Comparison of ENCODE assay signal across 13 mouse cellular contexts in the genomic region with DNA sequence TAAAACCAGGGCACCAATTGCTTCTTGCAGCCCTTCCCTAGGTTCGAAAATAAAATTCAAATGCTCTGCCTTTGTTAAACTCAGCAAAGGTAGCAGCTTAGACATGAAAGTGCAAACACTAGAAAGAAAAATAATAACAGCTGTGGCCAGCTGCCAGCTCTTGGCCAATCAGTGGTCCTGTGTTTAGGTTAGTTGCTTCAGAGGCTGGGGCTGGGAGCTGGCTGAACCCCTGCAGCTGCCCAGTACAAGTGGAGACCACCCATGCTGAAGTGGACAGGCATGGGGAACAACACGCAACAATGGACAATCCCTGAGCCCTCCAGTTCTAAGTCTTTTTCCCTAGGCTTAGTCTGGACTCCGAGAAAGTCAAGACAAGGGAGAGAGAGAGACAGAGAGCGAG.
DNase-seq lines count a peak whose midpoint lies in the region; ATAC-seq and TF ChIP-seq lines count a peak whose summit lies in the region.
"Had no signal": no experiment of that assay in that cellular context is flagged by ENCODE, and none has a peak within 500 bp of the region (broad histone marks: within the 10 kb centered on the region; RNA-seq: fewer than 3 reads in every experiment).

No protein-coding gene starts in this region.

- no peaks in the 10 kb centered on the region for H3K4me1 ChIP-seq in kidney, adult 2 months (ENCODE audit: control insufficient read depth, insufficient read depth, low read length)
- H3K4me1 ChIP-seq in embryonic facial prominence, embryonic 11.5 days (ENCODE audit: control insufficient read depth, insufficient read depth, low read length): no peaks in the 10 kb centered on the region
- H3K4me1 ChIP-seq: heart, embryonic 13.5 days had no signal

- no peak overlapping the region for H3K4me2 ChIP-seq in embryonic facial prominence, embryonic 11.5 days (ENCODE audit: low read depth, low read length)
- H3K4me2 ChIP-seq: embryonic facial prominence, embryonic 12.5 days; heart, embryonic 13.5 days had no signal

- no peaks in the 10 kb centered on the region for H3K36me3 ChIP-seq in kidney, adult 2 months (ENCODE audit: control insufficient read depth, insufficient read depth, low read length)
- H3K36me3 ChIP-seq in embryonic facial prominence, embryonic 11.5 days (replicated peaks; ENCODE audit: control insufficient read depth, insufficient read depth, low read depth, low read length): no peaks in the 10 kb centered on the region
- H3K36me3 ChIP-seq: embryonic facial prominence, embryonic 12.5 days; heart, embryonic 13.5 days had no signal

- DNase-seq in kidney, postnatal 4 days: peak; percentile 12 to 29
- no peak for DNase-seq in kidney, adult 2 months
- DNase-seq in adipocyte (ENCODE audit: low spot score): peak; percentile 18
- DNase-seq in embryonic facial prominence, embryonic 11.5 days (ENCODE audit: low spot score): peak; percentile 57
- peak; percentile 2 for DNase-seq in lung, postnatal 25 days (ENCODE audit: low spot score)
- DNase-seq in right cerebral cortex, postnatal 4 days: no peak
- no peak for DNase-seq in frontal cortex, postnatal 36 days (ENCODE audit: low spot score in 2 of 2)
- DNase-seq: layer of hippocampus, postnatal 36 days; spleen, adult 18-20 months; thymus, postnatal 25 days had no signal

- no peaks in the 10 kb centered on the region for H3K27me3 ChIP-seq in kidney, adult 2 months (replicated peaks; ENCODE audit: control insufficient read depth, insufficient read depth, low read length)
- no peaks in the 10 kb centered on the region for H3K27me3 ChIP-seq in embryonic facial prominence, embryonic 11.5 days (ENCODE audit: control insufficient read depth, insufficient read depth, low read length)
- H3K27me3 ChIP-seq: embryonic facial prominence, embryonic 12.5 days had no signal

- 51% methylated on average over 4 of the region's 4 CpGs for WGBS in kidney, adult 2 months
- WGBS in embryonic facial prominence, embryonic 11.5 days: 43% methylated on average over 4 of the region's 4 CpGs

- H3K4me3 ChIP-seq in kidney, adult 2 months (ENCODE audit: insufficient read depth, low read depth, low read length): no peak overlapping the region
- no peak overlapping the region for H3K4me3 ChIP-seq in embryonic facial prominence, embryonic 11.5 days (ENCODE audit: low read depth, low read length)
- H3K4me3 ChIP-seq: embryonic facial prominence, embryonic 12.5 days; heart, embryonic 13.5 days had no signal

- H3K9me3 ChIP-seq in embryonic facial prominence, embryonic 11.5 days (replicated peaks; ENCODE audit: control insufficient read depth, low read length): no peaks in the 10 kb centered on the region
- H3K9me3 ChIP-seq: embryonic facial prominence, embryonic 12.5 days; heart, embryonic 13.5 days had no signal

- no peak for TF ChIP-seq POLR2A in kidney, adult 2 months (IDR thresholded peaks at IDR 0.05; ENCODE audit: low read depth, low read length)

- H3K9ac ChIP-seq in embryonic facial prominence, embryonic 11.5 days (replicated peaks; ENCODE audit: low read length): no peak overlapping the region
- H3K9ac ChIP-seq: embryonic facial prominence, embryonic 12.5 days; heart, embryonic 13.5 days had no signal

- ATAC-seq in embryonic facial prominence, embryonic 11.5 days (replicated peaks; ENCODE audit: insufficient number of reproducible peaks, low FRiP score, low TSS enrichment, low read depth): peak; percentile 75; the same call in 1 of the 2 replicates
- ATAC-seq in erythroblast, adult 5-6 weeks (replicated peaks; ENCODE audit: low FRiP score, poor library complexity, severe bottlenecking): no peak

- no peak for TF ChIP-seq CTCF in kidney, adult 2 months (conservative IDR thresholded peaks at IDR 0.05; ENCODE audit: insufficient read depth, insufficient read length, low read depth, low read length)

- H3K27ac ChIP-seq in kidney, adult 2 months (ENCODE audit: insufficient read depth, low read depth, low read length): no peak overlapping the region
- H3K27ac ChIP-seq in embryonic facial prominence, embryonic 11.5 days (replicated peaks; ENCODE audit: low read depth, low read length): no peak overlapping the region
- H3K27ac ChIP-seq: embryonic facial prominence, embryonic 12.5 days; heart, embryonic 13.5 days had no signal

Comparison
In these comparisons a context has a peak if more than half of its experiments do, and no peak if none do; other contexts are left out.
1. DNase-seq: peak in kidney, postnatal 4 days (2 of 2), adipocyte (single experiment), embryonic facial prominence, embryonic 11.5 days (single experiment) and lung, postnatal 25 days (single experiment); none in kidney, adult 2 months (single experiment), right cerebral cortex, postnatal 4 days (single experiment) and frontal cortex, postnatal 36 days (0 of 2).